Mouse (Mus musculus): ENCODE results near the gene Fam229a. TPM values are rescaled to one million over a fixed set of nuclear protein-coding genes. Genes with fewer than 3 reads are reported as not detected.
A peak's percentile ranks its signal among the peaks of the same experiment; 100 is the strongest.
"Not testable (repeated sequence)": the region's sequence is repeated elsewhere in the genome, so short reads cannot be mapped to it uniquely, and the experiment has no call there.

Gene Fam229a
- polyA plus RNA-seq, 1 experiment, result 945 TPM

- Histone ChIP-seq H3K27ac (ENCODE audit: control insufficient read depth, insufficient read depth, low read depth, low read length) (no peak overlapping the region), H3K36me3 (ENCODE audit: control insufficient read depth, insufficient read depth, low read length) (peaks cover 6% of the 10 kb centered on the region), H3K27me3 (ENCODE audit: control insufficient read depth, insufficient read depth, low read length) (no peaks in the 10 kb centered on the region), H3K4me1 (ENCODE audit: control insufficient read depth, insufficient read depth, low read length) (peaks cover 3% of the 10 kb centered on the region; the same call in 1 of the 2 replicates), H3K4me3 (ENCODE audit: control insufficient read depth, low read depth, low read length) (no peak overlapping the region)
- TF ChIP-seq CTCF (IDR thresholded peaks at IDR 0.05; ENCODE audit: control insufficient read depth, insufficient read depth, insufficient replicate concordance, low read depth, low read length) (no peak), POLR2A (IDR thresholded peaks at IDR 0.05; ENCODE audit: control insufficient read depth, low read depth, low read length) (no peak)
Observed at GRCm38 (mm10) chr4:129518519-129518918, 27.5 kb downstream of the Fam229a start.

- Histone ChIP-seq H3K27ac (ENCODE audit: control insufficient read depth, insufficient read depth, low read depth, low read length) (no peak overlapping the region), H3K36me3 (ENCODE audit: control insufficient read depth, insufficient read depth, low read length) (peaks cover 3% of the 10 kb centered on the region), H3K27me3 (ENCODE audit: control insufficient read depth, insufficient read depth, low read length) (no peaks in the 10 kb centered on the region), H3K4me3 (ENCODE audit: control insufficient read depth, low read depth, low read length) (no peak overlapping the region), H3K4me1 (ENCODE audit: control insufficient read depth, insufficient read depth, low read length) (no peaks in the 10 kb centered on the region)
- TF ChIP-seq POLR2A (IDR thresholded peaks at IDR 0.05; ENCODE audit: control insufficient read depth, low read depth, low read length) (no peak), CTCF (IDR thresholded peaks at IDR 0.05; ENCODE audit: control insufficient read depth, insufficient read depth, insufficient replicate concordance, low read depth, low read length) (no peak)
Observed at GRCm38 (mm10) chr4:129525338-129525737, 34.3 kb downstream of the Fam229a start.

GRCm38 (mm10) chr4:129525889-129526288 is 34.9 kb downstream of the Fam229a start:
- H3K27me3 ChIP-seq (ENCODE audit: control insufficient read depth, insufficient read depth, low read length), result no peaks in the 10 kb centered on the region
- TF ChIP-seq CTCF (IDR thresholded peaks at IDR 0.05; ENCODE audit: control insufficient read depth, insufficient read depth, insufficient replicate concordance, low read depth, low read length) (no peak), POLR2A (IDR thresholded peaks at IDR 0.05; ENCODE audit: control insufficient read depth, low read depth, low read length) (no peak)
- no peaks in the 10 kb centered on the region for H3K4me1 ChIP-seq (ENCODE audit: control insufficient read depth, insufficient read depth, low read length)
- no peak overlapping the region for H3K27ac ChIP-seq (ENCODE audit: control insufficient read depth, insufficient read depth, low read depth, low read length)
- peaks cover 6% of the 10 kb centered on the region for H3K36me3 ChIP-seq (ENCODE audit: control insufficient read depth, insufficient read depth, low read length)
- no peak overlapping the region for H3K4me3 ChIP-seq (ENCODE audit: control insufficient read depth, low read depth, low read length)

- not testable (repeated sequence) for H3K27ac ChIP-seq (ENCODE audit: control insufficient read depth, insufficient read depth, low read depth, low read length); H3K4me1 ChIP-seq (ENCODE audit: control insufficient read depth, insufficient read depth, low read length); H3K4me3 ChIP-seq (ENCODE audit: control insufficient read depth, low read depth, low read length); H3K36me3 ChIP-seq (ENCODE audit: control insufficient read depth, insufficient read depth, low read length); H3K27me3 ChIP-seq (ENCODE audit: control insufficient read depth, insufficient read depth, low read length)
Observed at GRCm38 (mm10) chr4:129528901-129529300, 37.9 kb downstream of the Fam229a start.

GRCm38 (mm10) chr4:129540012-129540411 is 49.0 kb downstream of the Fam229a start:
- H3K4me1 ChIP-seq (ENCODE audit: control insufficient read depth, insufficient read depth, low read length), result peaks cover 5% of the 10 kb centered on the region
- no peaks in the 10 kb centered on the region for H3K27me3 ChIP-seq (ENCODE audit: control insufficient read depth, insufficient read depth, low read length)
- TF ChIP-seq CTCF (IDR thresholded peaks at IDR 0.05; ENCODE audit: control insufficient read depth, insufficient read depth, insufficient replicate concordance, low read depth, low read length), result peak; percentile 32; the same call in 1 of the 2 replicates
- TF ChIP-seq POLR2A (IDR thresholded peaks at IDR 0.05; ENCODE audit: control insufficient read depth, low read depth, low read length), result no peak
- H3K4me3 ChIP-seq (ENCODE audit: control insufficient read depth, low read depth, low read length), result no peak overlapping the region
- H3K27ac ChIP-seq (ENCODE audit: control insufficient read depth, insufficient read depth, low read depth, low read length), result no peak overlapping the region
- 0 out of 2 replicates have a peak, but pooled peaks cover 1% of the 10 kb centered on the region for H3K36me3 ChIP-seq (ENCODE audit: control insufficient read depth, insufficient read depth, low read length)

Other genes with a start within 250 kb of the Fam229a start
- gene C77080, start 229.8 kb upstream of the Fam229a start, polyA plus RNA-seq (2012; rRNA removed), result 1.4 and 2.5 TPM in 2 replicates
- gene Sync, start 203.6 kb upstream of the Fam229a start, polyA plus RNA-seq (2012; rRNA removed), result 0.36 and 0.40 TPM in 2 replicates
- gene Rbbp4, start 155.8 kb upstream of the Fam229a start, polyA plus RNA-seq (2012; rRNA removed), result 46.1 and 51.5 TPM in 2 replicates
- 19.1 and 20.7 TPM in 2 replicates for gene Zbtb8os, start 155.5 kb upstream of the Fam229a start, polyA plus RNA-seq (2012; rRNA removed)
- 4.6 and 5.6 TPM in 2 replicates for gene Zbtb8a, start 113.1 kb upstream of the Fam229a start, polyA plus RNA-seq (2012; rRNA removed)
- gene Zbtb8b, start 50.3 kb upstream of the Fam229a start, polyA plus RNA-seq (2012; rRNA removed), result 1.0 and 1.3 TPM in 2 replicates
- gene Bsdc1, start 29.6 kb upstream of the Fam229a start, polyA plus RNA-seq (2012; rRNA removed), result 35.5 and 38.2 TPM in 2 replicates
- gene Tssk3, start 168 bp upstream of the Fam229a start, polyA plus RNA-seq (2012; rRNA removed), result 252 and 267 TPM in 2 replicates
- gene Marcksl1, start 22.4 kb downstream of the Fam229a start, polyA plus RNA-seq (2012; rRNA removed), result 55.6 and 69.9 TPM in 2 replicates
- gene Hdac1, start 51.5 kb downstream of the Fam229a start, polyA plus RNA-seq (2012; rRNA removed), result 123 and 132 TPM in 2 replicates
- 1.8 and 2.5 TPM in 2 replicates for gene Lck, start 82.5 kb downstream of the Fam229a start, polyA plus RNA-seq (2012; rRNA removed)
- 0.19 TPM in 1 of 2 replicates, not detected in the other for gene Fam167b, start 87.4 kb downstream of the Fam229a start, polyA plus RNA-seq (2012; rRNA removed)
- gene Eif3i, start 109.5 kb downstream of the Fam229a start, polyA plus RNA-seq (2012; rRNA removed), result 204 and 221 TPM in 2 replicates
- 50.1 and 56.2 TPM in 2 replicates for gene Tmem234, start 109.5 kb downstream of the Fam229a start, polyA plus RNA-seq (2012; rRNA removed)
- 15.5 and 19.4 TPM in 2 replicates for gene Dcdc2b, start 123.1 kb downstream of the Fam229a start, polyA plus RNA-seq (2012; rRNA removed)
- 45.7 and 46.2 TPM in 2 replicates for gene Iqcc, start 127.9 kb downstream of the Fam229a start, polyA plus RNA-seq (2012; rRNA removed)
- 13.8 and 14.1 TPM in 2 replicates for gene Ccdc28b, start 132.8 kb downstream of the Fam229a start, polyA plus RNA-seq (2012; rRNA removed)
- 15.3 and 15.9 TPM in 2 replicates for gene Txlna, start 149.9 kb downstream of the Fam229a start, polyA plus RNA-seq (2012; rRNA removed)
- gene Kpna6, start 181.6 kb downstream of the Fam229a start, polyA plus RNA-seq (2012; rRNA removed), result 140 and 143 TPM in 2 replicates
- gene Tmem39b, start 205.6 kb downstream of the Fam229a start, polyA plus RNA-seq (2012; rRNA removed), result 273 and 283 TPM in 2 replicates

Data from testis, adult 2 months (tissue).